Mouse (Mus musculus) embryonic facial prominence, embryonic 14.5 days (tissue): Measurements from ENCODE around the gene Bmp7. TPM values are rescaled to one million over a fixed set of nuclear protein-coding genes. Genes with fewer than 3 reads are reported as not detected.

ENCODE experiments used
- ATAC-seq: fragments of 200-750 bp; cut with Nextera tagmentation; 2 replicates; pipeline ENCODE4 v1.8.0; 2017; ENCODE audit warnings: low read depth, moderate number of reproducible peaks, moderate TSS enrichment
- DNase-seq: peaks from one replicate; pipeline ENCODE4 v3.0.0-alpha.2; 2015; ENCODE audit warnings: low spot score
- H3K27ac ChIP-seq: fragments of 300-500 bp; sonication (generic); replicated peaks from 2 replicates; pipeline ENCODE4 v1.5.1; 2014; ENCODE audit warnings: low read depth, mild to moderate bottlenecking, low read length, moderate library complexity
- H3K27me3 ChIP-seq: fragments of 300-500 bp; sonication (generic); replicated peaks from 2 replicates; pipeline ENCODE4 v1.6.1; 2014; ENCODE audit warnings: low read length; ENCODE audit not compliant: control insufficient read depth, insufficient read depth
- H3K36me3 ChIP-seq: fragments of 300-500 bp; sonication (generic); 2 replicates; pipeline ENCODE4 v1.6.1; 2014; ENCODE audit warnings: low read length, mixed read lengths; ENCODE audit not compliant: control insufficient read depth, insufficient read depth
- H3K4me1 ChIP-seq: fragments of 300-500 bp; sonication (generic); 2 replicates; pipeline ENCODE4 v1.6.1; 2014; ENCODE audit warnings: antibody characterized with exemption, low read length; ENCODE audit not compliant: control insufficient read depth, insufficient read depth
- H3K4me2 ChIP-seq: fragments of 300-500 bp; sonication (generic); 2 replicates; pipeline ENCODE4 v1.6.1; 2014; ENCODE audit warnings: low read depth, mild to moderate bottlenecking, low read length, moderate library complexity, mixed read lengths
- H3K4me3 ChIP-seq: fragments of 300-500 bp; sonication (generic); 2 replicates; pipeline ENCODE4 v1.5.1; 2014; ENCODE audit warnings: low read depth, mild to moderate bottlenecking, low read length
- H3K9ac ChIP-seq: fragments of 300-500 bp; sonication (generic); 2 replicates; pipeline ENCODE4 v1.6.1; 2014; ENCODE audit warnings: low read depth, mild to moderate bottlenecking, low read length, moderate library complexity, mixed read lengths
- H3K9me3 ChIP-seq: fragments of 300-500 bp; sonication (generic); 2 replicates; pipeline ENCODE4 v1.6.1; 2016; ENCODE audit warnings: low read length; ENCODE audit not compliant: control insufficient read depth
- WGBS: fragments of 180-500 bp; shearing (Covaris S2); extraction: QIAGEN DNeasy Blood & Tissue Kit; methylation state at CpG from one replicate; pipeline ENCODE4 v1.1.7; 2014; 5-methylcytosine and 5-hydroxymethylcytosine counted together
- polyA plus RNA-seq: library from polyadenylated mRNA; unstranded; fragments of >200 nt; fragmentation: Nextera tagmentation; extraction: Ambion mirVana; gene quantifications from 2 replicates; pipeline ENCODE4 v1.2.1, GENCODE M21; 2014

Gene Bmp7
- polyA plus RNA-seq, 1 experiment from 2014 or later: 25.6 TPM

DNA sequence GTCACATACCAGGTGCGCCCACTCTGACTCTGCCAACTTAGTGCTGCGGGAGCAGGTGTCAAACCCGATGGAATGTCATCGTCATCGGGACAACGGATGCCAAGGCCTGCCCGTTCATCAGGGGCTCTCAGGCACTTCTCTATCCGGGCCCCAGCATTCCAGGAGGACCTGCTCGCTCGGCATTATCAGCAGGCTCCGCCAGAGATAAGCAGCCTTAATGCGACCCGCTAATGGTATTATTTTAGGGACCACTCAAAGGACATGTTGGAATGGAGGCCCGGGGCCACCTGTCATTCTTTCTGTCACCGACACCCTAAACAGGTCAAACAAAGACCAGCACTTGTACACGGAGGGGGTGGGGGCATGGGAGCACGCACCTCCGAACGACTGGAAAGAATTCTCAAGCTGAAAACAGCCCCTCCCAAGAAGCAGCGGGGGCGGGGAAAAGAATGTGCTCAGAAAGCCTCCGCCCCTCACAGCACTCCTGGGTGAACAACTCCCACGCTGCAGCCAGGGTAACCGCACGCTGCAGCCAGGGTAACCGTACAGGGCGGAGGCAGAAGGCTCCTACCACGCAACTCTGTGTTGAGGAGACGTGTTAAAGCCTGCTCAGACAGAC, 77.2 kb downstream of the Bmp7 start:
- ATAC-seq (peak; percentile 77), DNase-seq (peak; percentile 86)
- H3K4me2 ChIP-seq: peak overlapping the region; percentile 50
- no peaks in the 10 kb centered on the region for H3K27me3 ChIP-seq
- 28% methylated on average over 29 of the region's 29 CpGs for WGBS
- H3K4me3 ChIP-seq: 0 out of 2 replicates have a peak overlapping the region, but pooled peaks have one; percentile 7
- no peak overlapping the region for H3K27ac ChIP-seq
- H3K36me3 ChIP-seq: no peaks in the 10 kb centered on the region
- H3K4me1 ChIP-seq: peaks cover 27% of the 10 kb centered on the region; the same call in 1 of the 2 replicates
- H3K9ac ChIP-seq: 0 out of 2 replicates have a peak overlapping the region, but pooled peaks have one; percentile 35
- 0 out of 2 replicates have a peak, but pooled peaks cover 4% of the 10 kb centered on the region for H3K9me3 ChIP-seq

DNA sequence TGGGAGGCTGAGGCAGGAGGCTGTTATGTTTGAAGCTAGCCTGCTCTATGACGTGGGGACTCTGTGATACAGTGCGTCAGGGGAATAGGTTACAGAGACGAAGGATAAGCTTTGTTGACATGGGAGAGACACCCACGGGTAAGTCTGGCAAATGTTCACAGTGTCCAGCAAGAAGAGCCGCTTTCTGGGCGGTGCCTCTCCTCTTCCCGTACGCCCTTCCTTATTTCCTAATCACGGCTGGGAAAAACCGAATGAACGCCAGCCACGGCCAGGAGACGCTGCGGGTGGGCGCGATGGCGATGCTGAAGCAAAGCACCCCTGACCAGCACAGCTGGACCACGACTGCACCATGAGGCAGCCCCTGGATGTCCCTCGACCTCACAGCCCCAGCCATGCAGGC, 77.7 kb downstream of the Bmp7 start:
- Histone ChIP-seq H3K27me3 (no peaks in the 10 kb centered on the region), H3K4me2 (0 out of 2 replicates have a peak overlapping the region, but pooled peaks have one; percentile 50), H3K9me3 (0 out of 2 replicates have a peak, but pooled peaks cover 4% of the 10 kb centered on the region), H3K4me3 (no peak overlapping the region), H3K9ac (no peak overlapping the region), H3K36me3 (no peaks in the 10 kb centered on the region), H3K4me1 (peaks cover 21% of the 10 kb centered on the region; the same call in 1 of the 2 replicates), H3K27ac (no peak overlapping the region)
- WGBS: 75% methylated on average over 19 of the region's 19 CpGs
- DNase-seq (no peak), ATAC-seq (no peak)

DNA sequence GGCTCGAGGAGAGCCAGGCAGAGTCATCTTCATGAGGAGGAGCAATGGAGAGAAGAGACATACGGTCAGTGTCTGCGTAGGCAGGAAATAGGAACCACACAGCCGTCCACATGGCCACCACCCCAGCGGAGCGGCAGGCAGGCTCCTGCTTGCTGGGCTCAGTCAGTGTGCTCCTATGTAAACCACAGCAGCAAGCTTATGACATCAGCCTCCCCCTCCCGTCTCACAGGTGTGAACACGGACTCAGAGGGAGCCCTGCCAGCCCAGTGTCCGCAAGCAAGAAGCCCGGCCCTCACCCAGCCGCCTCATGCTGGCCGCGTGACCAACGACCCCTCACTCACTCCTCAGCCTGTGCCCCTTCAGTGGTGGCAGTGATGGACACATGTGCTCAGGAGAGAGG, 78.5 kb downstream of the Bmp7 start:
- WGBS: 61% methylated on average over 14 of the region's 14 CpGs

DNA sequence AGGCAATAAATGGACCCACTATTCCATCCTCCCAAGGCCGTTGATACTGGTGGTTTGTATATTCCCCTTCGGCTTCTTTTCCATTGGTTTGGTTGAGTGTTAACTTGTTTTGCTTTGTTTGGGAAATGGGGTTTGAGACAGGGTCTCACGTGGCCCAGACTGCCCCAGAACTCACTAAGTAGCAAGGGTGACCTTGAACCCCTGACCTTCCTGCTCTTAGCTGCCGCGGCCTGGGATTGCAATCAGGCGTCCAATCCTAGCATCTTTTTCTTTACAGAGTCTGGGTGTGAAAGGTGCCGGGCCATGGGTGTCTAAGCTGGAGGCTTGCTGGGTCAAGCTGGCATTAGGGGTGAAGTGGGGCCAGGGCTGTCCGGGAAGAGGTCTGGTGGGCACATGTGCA, 79.5 kb downstream of the Bmp7 start:
- 80% methylated on average over 8 of the region's 8 CpGs for WGBS
- Histone ChIP-seq H3K4me2 (no peak overlapping the region), H3K9ac (no peak overlapping the region), H3K4me1 (peaks cover 13% of the 10 kb centered on the region; the same call in 1 of the 2 replicates), H3K9me3 (0 out of 2 replicates have a peak, but pooled peaks cover 4% of the 10 kb centered on the region), H3K27me3 (no peaks in the 10 kb centered on the region), H3K36me3 (no peaks in the 10 kb centered on the region), H3K27ac (no peak overlapping the region), H3K4me3 (no peak overlapping the region)
- no peak for ATAC-seq
- DNase-seq: no peak

More for the DNA sequence above, 78.5 kb downstream of the Bmp7 start:
- Histone ChIP-seq H3K4me2 (no peak overlapping the region), H3K36me3 (no peaks in the 10 kb centered on the region), H3K9me3 (0 out of 2 replicates have a peak, but pooled peaks cover 4% of the 10 kb centered on the region), H3K27me3 (no peaks in the 10 kb centered on the region), H3K4me1 (peaks cover 15% of the 10 kb centered on the region; the same call in 1 of the 2 replicates), H3K9ac (0 out of 2 replicates have a peak overlapping the region, but pooled peaks have one; percentile 35), H3K4me3 (no peak overlapping the region), H3K27ac (no peak overlapping the region)
- DNase-seq (no peak), ATAC-seq (peak; percentile 47; the same call in 1 of the 2 replicates)

DNA sequence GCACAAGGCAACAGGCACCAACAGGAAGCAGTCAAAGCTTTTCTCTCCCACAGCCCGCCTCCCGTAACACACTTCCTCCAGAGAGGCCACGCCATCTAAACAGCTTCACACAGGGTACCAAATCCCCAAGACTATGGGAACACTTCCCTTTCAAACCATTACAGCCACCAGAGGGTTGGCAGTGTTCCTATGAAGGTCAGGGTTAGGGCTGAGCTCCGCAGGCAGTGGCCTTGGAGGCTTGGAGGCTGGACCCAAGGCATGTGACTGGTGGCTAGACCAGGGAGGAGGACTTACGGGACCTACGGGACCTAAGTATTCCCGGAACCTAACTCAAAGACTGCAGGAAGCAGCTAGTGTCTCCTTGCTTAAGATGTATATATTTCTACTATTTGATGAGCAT, 80.0 kb downstream of the Bmp7 start:
- Histone ChIP-seq H3K36me3 (no peaks in the 10 kb centered on the region), H3K4me2 (no peak overlapping the region), H3K9me3 (0 out of 2 replicates have a peak, but pooled peaks cover 4% of the 10 kb centered on the region), H3K9ac (no peak overlapping the region), H3K4me3 (no peak overlapping the region), H3K27me3 (no peaks in the 10 kb centered on the region), H3K4me1 (peaks cover 13% of the 10 kb centered on the region; the same call in 1 of the 2 replicates), H3K27ac (no peak overlapping the region)
- 91% methylated on average over 7 of the region's 7 CpGs for WGBS
- no peak for ATAC-seq
- no peak for DNase-seq

DNA sequence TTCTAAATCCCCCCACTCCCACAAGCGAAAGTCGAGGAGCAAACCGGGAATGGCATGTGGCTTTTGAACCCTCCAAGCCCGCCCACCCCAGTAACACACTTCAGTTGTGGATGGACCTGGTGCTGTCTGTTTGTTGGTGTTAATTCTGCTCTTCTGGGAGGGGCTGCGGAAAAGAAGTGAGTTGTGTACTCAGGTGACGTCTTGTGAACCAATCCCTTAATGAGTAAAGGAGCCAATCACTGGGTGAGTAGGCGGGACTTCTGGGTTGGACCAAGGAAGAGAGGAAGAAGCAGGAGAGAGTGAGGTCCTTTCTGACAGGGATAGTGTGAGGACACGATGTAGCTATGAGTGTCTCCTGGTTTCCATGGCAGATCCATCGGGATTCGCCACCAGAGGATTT, 83.1 kb downstream of the Bmp7 start:
- no peaks in the 10 kb centered on the region for H3K36me3 ChIP-seq
- no peak overlapping the region for H3K4me2 ChIP-seq
- WGBS: 59% methylated on average over 10 of the region's 10 CpGs
- no peak overlapping the region; the same call in 1 of the 2 replicates for H3K27ac ChIP-seq
- no peak overlapping the region for H3K9ac ChIP-seq
- peaks cover 10% of the 10 kb centered on the region for H3K4me1 ChIP-seq
- no peak for DNase-seq
- H3K27me3 ChIP-seq: no peaks in the 10 kb centered on the region
- H3K9me3 ChIP-seq: no peaks in the 10 kb centered on the region
- H3K4me3 ChIP-seq: no peak overlapping the region
- ATAC-seq: no peak

DNA sequence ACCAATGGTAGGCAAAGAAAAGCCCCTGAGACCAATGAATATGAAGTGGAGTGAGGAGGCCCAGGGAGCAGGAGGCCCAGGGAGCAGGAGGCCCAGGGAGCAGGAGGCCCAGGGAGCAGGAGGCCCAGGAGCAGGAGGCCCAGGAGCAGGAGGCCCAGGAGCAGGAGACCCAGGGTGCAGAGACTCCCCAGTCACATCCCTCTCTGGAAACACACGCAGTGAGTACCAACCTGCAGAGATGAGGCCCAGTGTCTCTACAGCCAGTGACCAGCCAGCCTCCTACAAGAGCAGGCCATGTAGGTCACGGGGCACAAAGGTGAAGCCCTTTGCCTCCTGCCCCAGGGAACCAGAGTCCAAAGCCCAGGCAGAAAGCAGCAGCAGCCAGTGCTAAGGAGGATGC, 83.6 kb downstream of the Bmp7 start:
- H3K27ac ChIP-seq: no peak overlapping the region; the same call in 1 of the 2 replicates
- no peaks in the 10 kb centered on the region for H3K9me3 ChIP-seq
- no peaks in the 10 kb centered on the region for H3K27me3 ChIP-seq
- no peak overlapping the region for H3K9ac ChIP-seq
- peaks cover 13% of the 10 kb centered on the region for H3K4me1 ChIP-seq
- DNase-seq: no peak
- ATAC-seq: no peak
- WGBS: no CpG with 5 or more reads among the region's 2 CpGs
- H3K4me2 ChIP-seq: no peak overlapping the region
- no peak overlapping the region for H3K4me3 ChIP-seq
- H3K36me3 ChIP-seq: no peaks in the 10 kb centered on the region

DNA sequence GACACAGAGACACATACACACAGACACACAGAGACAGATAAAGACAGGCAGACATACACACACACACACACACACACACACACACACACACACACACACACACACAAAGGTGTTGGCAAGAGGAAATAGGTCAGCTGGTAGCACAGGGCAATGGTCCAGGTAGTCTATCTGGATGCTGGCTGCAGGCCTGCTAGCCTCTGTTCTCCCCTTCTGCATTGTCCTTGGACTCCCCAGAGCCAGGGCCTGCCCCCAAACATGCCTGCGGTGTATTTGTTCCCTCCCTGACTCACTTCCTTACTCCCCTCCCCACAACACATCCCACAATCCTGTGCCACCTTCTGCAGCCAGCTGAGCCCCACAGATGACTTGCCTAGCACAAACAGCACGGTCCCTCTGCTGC, 86.0 kb downstream of the Bmp7 start:
- Histone ChIP-seq H3K4me3 (no peak overlapping the region), H3K27me3 (no peaks in the 10 kb centered on the region), H3K4me1 (peaks cover 17% of the 10 kb centered on the region), H3K27ac (no peak overlapping the region), H3K36me3 (no peaks in the 10 kb centered on the region), H3K9me3 (no peaks in the 10 kb centered on the region), H3K9ac (no peak overlapping the region), H3K4me2 (no peak overlapping the region)
- WGBS: 100% methylated on average over 2 of the region's 2 CpGs
- DNase-seq: no peak
- no peak for ATAC-seq

DNA sequence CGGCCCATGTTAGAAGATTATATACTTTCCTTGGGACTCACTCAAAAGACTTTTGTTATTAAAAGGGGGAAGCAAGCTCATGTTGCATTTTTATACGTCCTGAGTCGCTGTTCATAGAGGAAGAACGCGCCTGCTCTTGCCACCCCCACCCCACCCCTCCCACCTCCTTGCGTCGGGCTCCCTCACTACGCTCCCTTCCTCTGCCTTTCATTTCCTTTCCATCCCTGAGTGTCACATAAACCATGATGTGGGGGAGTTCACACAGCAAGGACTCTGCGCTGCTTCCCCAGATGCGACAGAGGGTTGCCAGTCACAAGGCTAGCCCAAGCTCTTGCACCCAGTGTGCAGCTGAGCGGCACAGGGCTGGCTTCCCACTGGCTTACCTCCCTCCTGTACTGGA, 88.3 kb downstream of the Bmp7 start:
- Histone ChIP-seq H3K9ac (peak overlapping the region; percentile 30; the same call in 1 of the 2 replicates), H3K27ac (no peak overlapping the region), H3K4me1 (peaks cover 29% of the 10 kb centered on the region), H3K36me3 (no peaks in the 10 kb centered on the region), H3K27me3 (no peaks in the 10 kb centered on the region), H3K4me3 (no peak overlapping the region), H3K9me3 (no peaks in the 10 kb centered on the region), H3K4me2 (no peak overlapping the region)
- no peak for DNase-seq
- ATAC-seq: no peak
- WGBS: 37% methylated on average over 11 of the region's 11 CpGs
